Mouse (Mus musculus) right cerebral cortex, adult 2 months (tissue): ENCODE results near the gene Me3.
A peak's percentile ranks its signal among the peaks of the same experiment; 100 is the strongest.

Experiments used
- DNase-seq, 2 experiments: peaks; one replicate each; pipeline ENCODE4 v3.0.0; 2021 to 2022; ENCODE audit warnings: low spot score in 2 of 2

The Me3 gene

DNA sequence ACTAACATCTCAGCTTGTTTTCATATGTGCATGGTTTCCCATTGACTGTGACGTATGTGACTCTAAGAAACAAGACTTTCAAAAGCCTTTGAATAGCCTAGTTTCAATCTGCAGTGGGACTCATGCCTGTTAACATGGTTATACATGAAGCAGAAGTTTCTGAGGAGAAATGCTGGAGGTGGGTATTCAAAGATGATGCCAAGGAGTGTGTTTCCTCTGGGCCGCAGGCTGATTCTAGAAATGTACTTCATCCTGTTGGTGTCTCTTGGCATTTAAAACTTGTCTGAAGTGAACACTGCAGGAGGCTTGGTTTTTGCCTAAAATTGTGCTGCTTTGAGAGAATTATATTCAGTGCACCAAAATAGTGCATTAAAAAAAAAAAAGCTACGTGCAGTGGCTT is 34.2 kb downstream of the Me3 start:
- DNase-seq = no peak

DNA sequence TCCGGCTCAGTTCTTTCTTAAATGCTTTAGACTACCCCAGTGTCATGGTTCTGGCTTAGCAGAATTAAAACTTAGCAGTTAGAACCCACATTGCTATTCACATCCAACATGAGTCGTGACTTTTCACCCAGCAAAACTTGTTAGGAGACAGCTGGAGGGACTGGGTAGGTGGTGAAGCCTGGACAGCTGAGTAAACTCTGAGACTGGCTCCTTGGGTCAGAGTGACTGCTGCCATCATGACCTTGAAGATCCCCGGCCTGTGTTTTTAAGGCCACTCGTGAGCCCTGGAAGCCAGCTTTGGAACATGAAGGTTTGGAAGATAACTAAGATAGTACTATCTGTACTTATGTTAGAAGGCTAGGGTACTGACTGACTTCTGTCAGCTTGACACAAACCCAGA is 35.4 kb downstream of the Me3 start:
- DNase-seq = no peak

DNA sequence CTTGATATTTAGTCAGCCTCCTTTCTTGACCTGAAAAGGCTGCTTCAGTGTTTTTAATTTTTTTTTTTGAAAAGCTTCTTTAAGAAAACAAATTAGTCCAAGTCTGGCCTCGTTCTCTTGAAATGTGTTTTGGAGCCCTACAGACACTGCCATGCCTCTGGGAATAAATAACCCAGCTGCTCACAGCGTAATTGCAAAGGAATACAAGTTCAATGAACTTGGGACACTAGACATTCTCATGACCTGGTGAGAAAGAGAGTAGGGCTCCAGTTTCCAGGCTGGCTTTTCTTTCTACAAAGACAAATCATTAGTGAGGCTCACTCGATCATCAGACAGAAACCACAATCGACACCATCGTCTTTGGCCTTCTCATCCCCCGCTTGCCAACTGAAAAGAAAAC is 37.3 kb downstream of the Me3 start:
- DNase-seq = no peak

DNA sequence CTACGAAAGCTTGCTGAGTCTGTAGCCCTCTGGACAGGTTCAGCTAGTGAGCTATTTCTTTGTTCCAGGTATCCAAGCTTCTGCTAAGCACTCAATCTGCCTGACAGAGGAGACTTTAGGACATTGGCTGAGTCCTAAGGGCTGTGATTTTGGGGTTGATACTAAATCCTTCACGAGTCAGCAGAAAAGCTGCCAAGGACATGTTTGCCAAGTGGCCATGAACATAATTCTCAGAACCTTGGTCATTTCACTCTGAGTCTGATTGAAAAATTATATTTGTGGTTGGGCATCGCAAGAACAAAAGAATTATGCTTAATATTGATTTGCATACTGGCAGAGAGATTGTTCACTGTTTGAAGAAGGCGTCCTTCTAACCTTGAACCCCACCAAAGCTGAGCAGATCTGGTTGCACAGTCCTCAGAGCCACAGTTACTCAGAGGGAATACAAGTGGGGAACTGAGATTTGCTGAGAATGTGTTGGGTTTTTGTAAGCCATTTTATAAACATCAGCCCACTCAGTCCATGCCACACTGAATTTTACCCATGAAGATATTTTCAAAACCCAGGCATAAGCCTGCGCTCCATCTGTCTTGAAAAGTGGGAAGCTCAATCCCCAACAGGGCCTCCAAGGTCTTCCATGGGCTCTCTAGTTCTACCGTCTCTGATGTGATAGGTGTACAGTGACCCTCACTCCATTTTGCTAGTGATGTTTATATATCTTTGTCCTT is 39.1 kb downstream of the Me3 start:
- peak in 1 of 2 experiments; percentile 33 for DNase-seq

DNA sequence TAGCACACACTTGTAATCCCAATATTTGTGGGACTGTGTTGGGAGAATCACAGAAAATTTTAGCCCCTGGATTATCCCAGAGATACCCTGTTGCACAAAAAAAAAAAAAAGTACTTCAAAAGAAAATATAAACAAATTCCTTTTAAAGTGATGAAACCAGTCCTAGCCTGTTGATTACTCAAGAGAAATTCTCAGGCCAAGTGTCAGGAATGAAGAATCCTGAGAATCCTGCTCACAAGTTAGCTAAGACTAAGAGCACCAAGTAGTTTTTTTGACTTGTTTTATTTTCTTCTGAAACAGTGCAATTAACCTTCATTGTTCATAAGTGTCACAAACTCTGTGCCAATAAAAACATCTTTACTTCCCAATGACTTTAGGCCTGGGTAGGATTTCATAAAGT is 44.0 kb downstream of the Me3 start:
- no peak for DNase-seq

DNA sequence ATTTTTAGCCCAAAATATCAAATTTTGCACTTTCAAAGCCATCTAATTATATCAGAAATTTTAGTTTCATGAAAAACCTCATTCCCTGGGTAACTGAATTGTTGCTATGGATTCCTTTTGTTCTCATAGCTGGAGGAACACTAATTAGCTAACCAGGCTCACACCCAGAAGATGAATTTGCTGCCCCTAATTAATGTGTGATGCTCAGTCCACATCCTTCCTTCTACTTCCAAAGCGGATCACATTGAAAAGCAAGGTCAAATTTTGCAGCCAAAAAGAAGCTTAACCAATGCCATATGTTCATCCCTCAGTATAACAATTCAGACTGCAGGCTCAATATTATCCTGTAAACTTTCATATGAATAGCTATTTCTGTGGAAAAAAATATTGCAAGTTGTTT is 45.7 kb downstream of the Me3 start:
- no peak for DNase-seq

DNA sequence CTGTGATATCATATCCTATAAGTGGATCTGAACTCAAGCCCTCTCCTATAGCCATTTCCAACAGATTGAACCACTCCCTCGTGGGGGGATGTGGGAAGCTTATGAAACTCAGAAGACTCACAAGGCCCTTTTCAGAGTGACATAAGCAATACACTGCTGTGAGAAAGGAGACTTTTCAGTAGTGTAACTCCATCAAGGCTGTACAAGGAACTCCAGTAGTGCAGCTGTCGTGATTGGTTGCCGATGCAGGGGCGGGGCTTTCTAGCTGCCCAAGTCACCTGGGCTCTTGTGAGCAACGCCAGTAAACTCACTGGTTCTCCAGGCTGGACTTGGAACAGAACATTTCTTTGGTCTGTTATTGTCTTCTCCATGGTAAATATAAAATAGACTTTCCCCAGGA is 46.5 kb downstream of the Me3 start:
- no peak for DNase-seq

DNA sequence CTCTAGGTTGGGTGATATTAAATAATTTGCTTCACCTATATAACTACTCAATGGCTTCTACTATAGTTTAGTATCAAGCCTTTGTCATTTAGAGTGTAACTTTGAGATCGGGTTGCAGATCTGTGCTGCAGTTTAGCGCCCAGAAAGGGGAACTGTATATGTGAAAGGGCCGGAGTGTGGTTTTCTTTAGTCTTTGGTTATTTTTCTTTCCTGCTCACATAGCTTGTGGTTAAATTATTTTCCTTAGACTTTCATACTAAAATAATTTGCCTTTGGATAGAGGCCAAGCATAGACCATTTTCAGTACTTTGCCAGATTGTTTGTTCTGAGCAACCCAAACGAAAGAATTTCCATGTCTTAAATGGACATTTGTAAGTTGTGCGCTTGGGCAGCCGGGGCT is 46.9 kb downstream of the Me3 start:
- DNase-seq = no peak

DNA sequence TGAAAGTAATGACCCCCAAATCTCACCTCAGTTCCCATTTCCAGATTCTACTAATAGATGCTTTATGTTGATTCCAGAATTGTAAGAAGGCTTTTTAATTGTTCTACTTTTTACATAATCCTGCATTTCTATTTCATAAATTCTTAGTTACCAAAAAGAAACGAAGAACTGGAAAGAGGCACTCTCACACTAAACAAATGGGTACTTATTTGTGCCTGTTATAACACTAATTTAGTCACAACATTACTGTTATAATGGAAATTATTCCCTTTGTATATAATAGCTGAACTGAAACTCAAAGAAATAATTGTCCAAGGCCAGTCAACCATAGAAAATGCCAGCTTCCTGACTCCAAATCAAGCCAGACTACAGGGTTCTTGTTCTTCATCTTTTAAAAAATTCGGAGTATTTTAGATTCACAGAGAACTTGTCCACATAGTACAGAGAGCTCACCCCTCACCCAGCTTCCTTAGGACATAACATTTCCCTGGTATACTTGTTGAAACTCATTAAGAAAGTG is 47.5 kb downstream of the Me3 start:
- DNase-seq = no peak

DNA sequence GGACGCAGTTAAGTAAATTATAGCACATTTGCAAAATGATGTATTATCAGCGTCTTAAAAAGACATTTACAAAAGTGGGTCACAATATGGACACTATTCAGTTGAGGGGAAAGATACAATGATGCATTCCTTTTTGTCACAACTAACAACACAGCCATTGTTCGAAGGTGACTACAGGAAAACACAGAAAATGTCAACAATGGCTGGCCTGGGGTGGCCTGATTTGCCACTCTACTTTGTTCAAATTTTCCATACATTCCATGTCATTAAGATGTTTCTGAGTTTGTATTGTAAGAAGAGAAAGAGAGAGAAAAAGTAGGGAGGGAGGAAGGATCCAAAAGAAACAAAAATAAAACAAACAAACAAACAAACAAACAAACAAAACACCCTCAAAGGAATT is 48.7 kb downstream of the Me3 start:
- DNase-seq = peak in 1 of 2 experiments; percentile 1

DNA sequence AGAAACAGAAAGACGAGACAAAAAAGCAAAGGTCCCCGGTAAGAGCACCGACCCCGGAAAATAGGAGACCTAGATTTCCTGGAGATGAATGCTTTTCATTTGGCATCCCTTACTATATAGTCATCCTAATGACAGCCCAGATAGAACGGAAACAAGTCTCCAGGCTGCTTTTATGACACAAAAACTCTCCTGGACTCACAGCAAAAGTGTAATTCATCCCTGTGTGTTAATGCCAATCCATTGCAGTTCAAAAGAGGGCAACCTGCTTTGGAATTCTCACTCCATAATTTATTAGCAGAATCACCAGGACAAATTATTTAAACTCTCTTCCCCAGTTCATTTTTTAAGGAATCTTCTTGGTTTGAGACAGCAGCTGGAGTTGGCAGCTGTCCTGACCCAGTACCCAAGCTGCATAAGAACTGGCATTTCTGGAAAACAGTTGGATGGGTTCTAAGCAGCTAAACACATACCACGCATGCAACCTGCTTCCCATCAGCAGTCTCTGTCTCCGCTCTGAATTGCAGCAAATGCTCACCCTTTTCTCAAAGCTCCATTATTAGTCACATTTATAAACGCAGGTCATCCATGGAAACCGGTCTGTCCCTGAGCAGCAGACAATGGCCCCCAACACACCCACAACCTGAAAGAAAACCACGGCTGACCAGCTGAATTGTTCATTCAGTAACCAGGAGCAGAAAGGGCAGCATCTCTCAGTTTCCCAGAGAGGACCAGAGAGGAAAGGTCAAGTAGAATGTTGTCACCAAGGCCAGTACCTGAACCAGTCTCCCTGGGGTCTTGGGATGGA is 49.7 kb downstream of the Me3 start:
- DNase-seq = peak in 1 of 2 experiments; percentile 7

DNA sequence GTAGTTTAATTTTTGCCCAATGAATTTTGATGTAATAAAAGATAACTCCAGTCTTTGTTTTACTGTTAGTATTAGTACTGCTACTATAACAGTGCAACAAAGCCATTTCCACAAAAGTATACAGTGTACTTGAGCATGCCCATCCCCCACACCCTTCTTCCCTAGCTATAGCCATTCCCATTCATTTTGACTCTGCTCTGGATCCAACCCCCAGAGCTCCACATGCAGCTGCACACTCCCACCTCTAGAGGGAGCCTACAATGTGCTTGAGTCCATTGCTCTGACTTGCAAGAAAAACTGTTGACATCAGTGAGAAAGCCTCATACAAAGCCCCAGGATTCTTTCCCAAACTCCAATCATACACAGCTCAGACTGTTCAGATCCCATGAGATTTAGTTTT is 66.0 kb downstream of the Me3 start:
- DNase-seq = no peak

DNA sequence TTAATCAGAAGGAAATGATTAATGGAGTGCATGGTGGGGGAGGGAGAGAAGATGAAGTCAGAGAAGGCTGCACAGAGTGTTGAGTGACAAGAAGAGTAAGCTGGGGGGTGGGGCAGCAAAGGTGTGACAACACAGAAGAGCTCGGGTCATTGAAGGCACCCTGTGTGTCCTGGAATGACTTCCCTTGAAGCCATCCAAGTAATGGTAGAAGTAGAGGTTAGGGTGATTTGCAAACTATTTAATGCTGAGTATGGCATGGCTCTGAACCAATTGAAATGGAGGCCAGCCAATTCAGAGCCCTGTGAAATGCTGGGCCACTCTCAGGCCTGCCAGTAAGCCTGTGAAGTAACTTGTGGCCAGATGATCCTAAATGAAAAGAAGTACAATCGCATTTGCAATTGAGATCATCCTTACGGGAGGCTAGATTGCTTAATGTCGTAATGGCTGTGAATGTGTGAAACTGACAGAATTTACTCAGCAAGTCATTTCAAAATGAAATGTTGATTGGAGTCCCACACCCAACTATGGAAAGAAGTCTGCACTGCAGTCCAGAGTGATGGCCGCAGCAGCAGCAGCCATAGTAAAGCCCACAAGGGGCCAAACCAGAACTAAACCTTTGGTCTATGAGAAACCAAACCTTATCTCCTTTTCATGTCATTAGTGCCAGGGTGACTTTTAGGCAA is 67.6 kb downstream of the Me3 start:
- no peak for DNase-seq

DNA sequence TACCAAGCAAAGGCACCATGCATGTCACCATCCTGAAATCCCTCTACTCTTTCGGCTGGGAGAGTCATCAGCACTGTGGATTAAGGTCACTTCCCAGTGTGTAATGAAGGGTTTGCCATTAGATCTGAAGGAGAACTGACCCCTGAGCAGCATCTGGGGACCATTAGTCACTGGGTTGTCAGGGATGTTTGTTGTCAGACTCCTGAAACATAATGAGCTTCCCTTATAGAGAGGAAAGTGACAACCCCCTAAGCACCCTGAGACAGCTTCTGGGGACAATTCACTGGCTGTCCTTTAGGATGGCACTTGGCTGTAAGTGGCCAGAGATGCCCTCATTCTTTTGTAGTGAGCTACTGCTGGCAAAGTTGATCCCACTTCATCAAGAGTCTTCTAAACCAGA is 68.3 kb downstream of the Me3 start:
- DNase-seq = no peak

DNA sequence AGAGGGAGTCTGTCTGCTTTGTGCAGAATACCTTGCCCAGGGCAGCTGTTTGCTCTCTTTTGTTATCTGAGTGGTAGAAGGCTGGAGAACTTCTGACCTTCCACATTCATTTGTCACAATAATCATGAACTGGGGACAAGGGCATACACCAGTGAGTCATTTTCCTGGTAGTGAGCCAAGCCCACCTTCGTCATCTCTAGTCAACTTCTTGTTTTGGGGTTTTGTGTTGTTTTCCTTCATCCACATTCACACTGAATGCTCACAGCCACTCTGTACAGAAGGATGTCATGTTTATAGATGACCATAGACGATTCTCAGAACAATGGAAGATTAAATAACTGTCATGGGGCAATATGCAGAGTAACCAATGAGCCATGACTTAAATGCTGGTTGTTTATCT is 78.6 kb downstream of the Me3 start:
- DNase-seq = no peak

DNA sequence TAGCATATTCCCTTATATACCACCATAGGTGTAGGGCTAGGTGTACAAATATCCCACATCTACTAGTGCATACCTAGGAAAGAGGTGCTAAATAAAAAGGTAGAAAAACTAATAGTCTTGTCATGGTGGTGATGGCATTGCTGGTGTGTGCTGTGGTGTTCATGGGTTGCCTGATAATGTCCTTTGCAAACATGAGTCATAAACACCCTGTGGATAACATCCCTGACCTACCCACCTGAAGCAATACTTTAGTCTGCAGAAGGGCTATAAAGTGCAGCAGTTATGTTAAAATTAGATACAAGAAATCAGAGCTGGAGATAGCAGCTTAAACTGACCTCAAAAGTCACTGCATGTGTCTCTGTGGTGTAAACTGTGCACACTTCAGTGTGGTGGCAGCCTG is 80.9 kb downstream of the Me3 start:
- DNase-seq = no peak

DNA sequence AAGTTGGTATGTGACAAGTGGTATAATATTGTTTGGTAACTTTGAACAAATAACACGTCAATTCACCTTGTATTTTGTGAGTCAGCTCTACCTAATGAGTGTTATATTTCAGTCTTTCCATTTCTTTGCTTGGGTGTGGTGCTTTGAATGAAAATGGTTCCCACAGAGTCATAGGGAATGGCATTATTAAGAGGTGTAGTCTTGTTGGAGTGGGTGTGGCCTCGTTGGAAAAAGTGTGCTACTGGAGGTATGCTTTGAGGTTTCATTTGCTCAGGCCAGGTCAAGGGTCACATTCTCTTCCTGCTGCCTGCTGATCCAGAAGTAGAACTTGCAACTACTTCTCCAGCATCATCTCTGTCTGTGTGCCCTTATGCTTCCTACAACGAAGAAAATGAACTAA is 84.0 kb downstream of the Me3 start:
- DNase-seq = no peak

DNA sequence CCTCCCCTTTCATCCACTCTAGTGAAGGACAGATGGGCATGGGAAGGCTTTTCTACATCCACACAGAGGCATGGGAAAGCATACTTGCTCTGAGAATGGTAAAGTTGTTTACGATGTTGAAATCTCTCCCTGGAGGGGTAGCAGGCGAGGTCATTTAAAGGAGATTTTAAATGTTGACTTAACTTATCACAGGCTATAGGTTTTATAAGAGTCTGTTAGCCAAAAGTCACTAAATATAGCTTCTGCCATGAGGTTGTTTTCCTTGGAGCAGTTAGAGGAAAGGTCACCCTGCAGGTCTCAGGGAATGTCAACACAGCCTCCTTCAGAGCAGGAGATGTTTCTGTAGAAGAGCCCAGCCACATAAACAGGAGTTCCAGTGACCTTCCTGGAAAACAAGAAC is 85.3 kb downstream of the Me3 start:
- DNase-seq = no peak

DNA sequence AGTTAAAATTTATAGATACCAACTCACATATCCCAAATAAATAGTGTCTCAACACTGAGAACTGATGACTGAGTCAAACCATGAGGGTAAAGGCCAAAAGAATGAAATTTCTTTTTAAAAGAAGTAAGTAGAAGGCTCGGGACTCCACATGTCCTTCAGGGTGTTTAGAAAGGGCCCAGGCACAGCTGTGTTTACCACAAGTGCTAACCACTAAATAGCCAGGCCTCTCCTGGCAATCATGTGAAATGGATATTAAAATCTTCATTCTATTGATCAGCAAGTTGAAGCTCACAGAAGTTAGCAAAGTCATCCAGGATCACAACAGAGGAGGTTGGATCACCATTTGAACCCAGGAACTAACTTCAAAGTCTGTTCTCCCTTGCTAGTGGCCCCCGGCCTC is 86.1 kb downstream of the Me3 start:
- DNase-seq = no peak

DNA sequence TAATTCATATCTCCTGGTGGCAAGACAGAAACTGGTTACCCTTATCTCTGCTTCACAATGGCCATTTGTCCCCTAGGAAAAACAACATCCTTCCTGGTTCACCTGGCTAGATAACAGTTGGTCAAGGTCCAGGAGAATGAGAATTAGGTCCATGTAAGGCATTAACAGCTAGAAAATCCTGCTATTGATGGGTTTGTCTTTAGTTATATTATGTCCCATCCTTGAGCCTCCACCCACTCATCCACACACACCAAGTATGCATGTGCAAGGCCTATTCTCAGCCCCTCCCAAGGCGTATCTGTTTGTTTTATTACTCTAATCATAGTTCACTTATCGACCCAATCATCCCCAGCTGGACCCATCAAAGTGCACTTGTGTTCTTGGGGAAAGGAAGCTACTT is 88.1 kb downstream of the Me3 start:
- no peak for DNase-seq

DNA sequence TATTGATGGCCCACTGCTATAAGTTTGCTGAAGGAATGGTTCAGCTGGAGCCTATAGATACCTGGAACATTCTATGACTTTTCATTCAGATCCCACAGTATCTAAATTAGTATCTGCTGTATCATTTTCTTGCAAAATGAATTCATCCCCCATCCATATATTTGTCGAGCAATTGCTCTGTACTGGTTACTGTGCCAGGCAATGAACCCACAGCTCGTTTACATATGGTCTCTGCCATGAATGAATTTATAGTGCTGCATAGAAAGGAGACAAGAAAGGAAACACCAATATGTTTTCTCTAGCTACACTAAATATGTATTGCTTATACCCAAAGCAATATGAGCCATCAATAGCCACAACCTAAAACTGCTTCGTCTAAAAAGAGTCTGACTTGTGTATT is 94.5 kb downstream of the Me3 start:
- no peak for DNase-seq

DNA sequence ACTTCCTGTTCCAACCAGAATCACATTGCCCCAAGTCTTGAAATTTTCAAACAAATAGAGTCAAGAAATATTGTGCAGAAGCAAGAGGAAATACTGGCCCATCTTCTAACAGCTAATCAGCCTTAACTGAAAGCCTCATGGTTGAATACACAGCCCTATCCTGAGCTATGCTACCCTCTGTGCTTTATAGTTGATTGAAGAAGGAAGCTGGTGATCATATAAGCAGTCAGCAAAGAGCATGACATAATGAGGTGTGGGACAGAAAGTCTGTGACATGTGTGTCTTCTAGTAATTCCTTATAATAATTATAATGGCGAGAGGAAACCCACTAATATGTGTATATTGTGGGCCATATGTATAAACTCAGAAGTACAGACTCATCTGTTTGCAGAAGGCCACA is 95.4 kb downstream of the Me3 start:
- no peak for DNase-seq

DNA sequence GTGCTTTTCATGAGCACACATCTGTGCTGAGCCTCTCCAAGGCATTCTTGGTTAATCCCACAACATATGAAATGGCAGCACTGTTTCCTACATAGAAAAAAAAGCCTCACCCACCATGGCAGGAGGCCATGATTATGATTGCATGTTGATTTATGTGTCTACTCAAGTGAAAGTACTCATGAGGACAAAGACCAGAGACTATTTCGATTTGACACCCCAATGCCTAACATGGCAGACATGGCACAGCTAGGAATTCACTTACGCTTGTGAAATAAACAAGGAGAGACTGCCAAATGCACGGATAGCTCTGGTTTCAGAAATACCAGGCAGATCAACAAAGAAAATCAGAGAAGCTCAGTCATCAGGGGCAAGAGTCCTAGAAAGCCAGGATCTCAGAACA is 96.2 kb downstream of the Me3 start:
- no peak for DNase-seq
